Mouse (Mus musculus): ENCODE results near the gene Nr1i3.

Nr1i3 gene

DNA sequence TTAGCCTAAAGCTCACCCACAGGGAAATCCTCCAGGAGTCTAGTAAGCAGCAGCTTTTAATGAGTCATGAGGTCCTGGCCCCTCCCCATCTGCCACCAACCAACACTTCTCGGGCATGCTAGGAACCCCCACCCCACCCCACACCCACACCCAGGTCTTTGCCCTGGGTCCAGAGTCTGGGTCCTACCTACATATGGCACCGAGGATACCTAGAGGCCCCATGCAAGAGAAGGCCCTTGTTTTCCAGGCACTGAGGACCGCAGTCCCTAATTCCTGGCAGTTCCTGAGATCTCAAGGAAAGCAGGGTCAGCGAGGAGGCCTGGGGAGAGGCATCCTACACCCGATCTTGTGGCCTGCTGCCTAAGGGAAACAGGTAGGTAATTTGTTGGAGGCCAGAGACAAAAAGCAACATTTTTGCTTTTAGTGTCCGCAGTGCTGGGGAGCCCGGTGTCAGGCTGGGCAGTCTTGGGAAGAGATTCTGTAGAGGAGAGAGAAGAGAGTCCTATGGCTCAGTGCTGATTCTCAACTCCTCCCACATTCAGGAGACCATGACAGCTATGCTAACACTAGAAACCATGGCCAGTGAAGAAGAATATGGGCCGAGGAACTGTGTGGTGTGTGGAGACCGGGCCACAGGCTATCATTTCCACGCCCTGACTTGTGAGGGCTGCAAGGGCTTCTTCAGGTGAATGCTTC, at the start of gene Nr1i3:
Gene Nr1i3, plus strand, starts transcription at position 170 of the 696 bp plus-strand sequence.
- ATAC-seq (ENCODE audit: low TSS enrichment), result no peak

DNA sequence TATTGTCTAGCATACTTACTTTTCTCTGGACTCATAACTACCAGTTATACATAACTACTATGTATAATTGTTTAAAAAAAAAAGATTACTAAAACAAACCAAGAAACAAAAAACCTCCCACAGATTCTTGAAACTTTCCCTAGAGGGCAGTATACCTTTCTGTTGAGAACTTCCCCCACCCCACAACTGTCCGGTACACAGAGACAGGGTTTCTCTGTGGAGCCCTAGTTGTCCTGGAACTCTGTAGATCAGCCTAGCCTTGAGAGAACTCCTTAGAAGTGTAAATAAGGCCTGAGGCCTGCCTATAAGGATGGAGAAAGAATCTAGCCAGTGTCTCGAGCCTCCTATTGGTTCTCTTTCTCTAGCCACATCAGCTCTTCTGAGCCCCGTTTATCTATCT, 49.5 kb upstream of the Nr1i3 start:
- ATAC-seq (ENCODE audit: low TSS enrichment), result no peak

DNA sequence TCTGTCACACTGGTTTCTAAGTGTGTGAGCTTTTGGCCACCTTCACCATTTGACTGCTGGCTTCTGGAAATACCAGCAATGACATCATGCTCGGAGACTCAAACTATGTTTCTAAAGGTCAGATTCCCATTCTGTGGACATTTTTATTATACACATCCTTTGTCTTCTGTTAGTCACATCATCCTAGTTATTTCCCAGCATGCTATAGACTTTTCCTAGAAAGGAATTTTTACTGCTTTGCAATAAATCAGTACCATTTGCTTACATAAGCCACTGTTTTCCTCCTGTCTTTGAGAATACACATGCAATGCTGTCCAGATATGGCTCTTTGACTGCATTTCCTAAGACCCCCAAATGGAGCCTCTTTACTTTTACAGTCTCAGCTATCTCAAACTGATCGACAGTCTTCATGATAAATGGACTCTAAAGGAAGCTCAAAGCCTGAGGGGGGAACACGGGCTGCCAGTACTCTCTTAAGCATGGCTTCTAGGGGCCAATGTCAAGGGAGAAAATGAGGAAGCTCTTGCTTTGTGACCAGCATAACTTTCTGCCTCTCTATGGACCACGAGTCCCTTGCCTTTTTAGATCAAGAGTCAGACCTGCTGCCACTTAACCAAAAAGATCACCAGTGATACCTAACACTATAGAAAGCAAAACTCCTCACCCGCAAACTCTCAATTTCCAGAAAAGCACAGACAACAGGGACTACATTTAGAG, 48.0 kb upstream of the Nr1i3 start:
- no peak for ATAC-seq (ENCODE audit: low TSS enrichment)

DNA sequence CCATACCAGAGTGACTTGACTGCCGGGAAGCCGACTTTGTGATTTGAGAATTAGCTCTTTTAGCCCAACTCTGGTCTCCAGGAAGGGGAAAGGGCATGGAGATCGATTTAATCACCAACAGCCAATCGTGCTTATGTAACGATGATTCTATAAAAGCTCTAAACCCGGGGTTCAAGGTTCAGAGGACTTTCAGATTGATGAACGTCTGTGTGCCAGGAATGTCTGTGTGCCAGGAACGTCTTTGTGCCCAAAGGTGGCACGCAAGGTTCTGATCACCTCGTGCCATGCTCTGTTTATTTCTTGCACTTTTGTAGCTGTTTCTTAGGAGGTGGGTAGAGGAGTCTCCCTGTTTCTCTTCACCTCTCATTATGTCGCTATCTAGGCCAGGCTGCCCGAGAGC, 44.9 kb upstream of the Nr1i3 start:
- no peak for ATAC-seq (ENCODE audit: low TSS enrichment)

DNA sequence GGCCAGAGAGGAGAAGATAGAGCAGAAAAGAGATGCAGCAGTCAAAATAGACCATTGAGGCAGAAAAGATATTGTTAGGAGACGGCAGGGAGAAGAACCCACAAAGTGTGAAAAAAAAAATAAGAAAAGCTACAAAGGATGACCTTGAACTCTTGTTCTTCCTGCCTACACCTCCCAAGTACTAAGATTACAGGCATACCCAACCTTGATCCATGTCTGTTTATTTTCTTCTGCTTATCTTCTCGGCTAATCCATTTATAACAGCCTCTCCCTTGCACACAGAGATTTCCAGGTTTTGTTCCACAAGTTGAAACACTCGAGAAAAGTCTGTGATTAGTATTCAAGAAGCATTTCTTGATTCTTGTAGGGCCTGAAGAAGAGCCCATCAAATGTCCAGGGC, 43.9 kb upstream of the Nr1i3 start:
- no peak for ATAC-seq (ENCODE audit: low TSS enrichment)

DNA sequence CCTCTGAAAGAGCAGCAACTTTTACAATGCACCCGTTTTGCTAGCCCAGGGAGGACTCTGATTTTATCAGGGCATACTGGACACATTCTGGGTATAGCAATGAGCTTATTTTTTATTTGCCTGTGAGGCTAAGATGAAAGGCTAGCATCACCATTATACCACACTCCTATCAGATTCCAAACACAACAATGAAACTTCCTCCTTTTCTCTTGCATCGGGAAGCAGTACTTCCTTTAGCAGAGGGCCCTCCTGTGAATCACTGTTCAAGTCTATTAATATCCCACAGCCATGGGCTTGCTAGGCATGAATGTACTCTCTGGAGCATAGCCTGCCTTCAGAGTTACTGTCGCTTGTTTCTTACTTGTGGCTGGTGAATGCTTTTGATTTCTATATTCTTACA, 42.6 kb upstream of the Nr1i3 start:
- ATAC-seq (ENCODE audit: low TSS enrichment), result peak; percentile 70; the same call in 1 of the 2 replicates

DNA sequence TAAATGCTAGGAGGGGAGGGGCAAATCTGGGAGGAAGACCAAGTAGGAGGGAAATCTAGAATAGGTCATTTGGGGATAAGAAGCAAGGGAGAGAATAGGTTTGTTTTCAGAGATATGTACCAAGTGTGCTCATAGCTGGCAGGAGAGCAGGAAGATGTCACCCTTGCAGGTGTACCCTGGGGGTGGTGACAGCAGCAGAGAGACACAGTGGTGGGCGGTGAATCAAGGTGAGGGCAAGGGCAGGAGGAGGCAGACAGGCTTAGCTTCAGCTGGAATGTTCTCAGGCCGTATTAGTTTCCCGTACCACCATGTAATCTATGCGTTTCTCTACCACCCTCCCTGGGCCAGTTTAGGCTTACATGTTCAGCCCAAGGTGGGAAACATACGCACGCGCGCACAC, 41.0 kb upstream of the Nr1i3 start:
- ATAC-seq (ENCODE audit: low TSS enrichment), result no peak

DNA sequence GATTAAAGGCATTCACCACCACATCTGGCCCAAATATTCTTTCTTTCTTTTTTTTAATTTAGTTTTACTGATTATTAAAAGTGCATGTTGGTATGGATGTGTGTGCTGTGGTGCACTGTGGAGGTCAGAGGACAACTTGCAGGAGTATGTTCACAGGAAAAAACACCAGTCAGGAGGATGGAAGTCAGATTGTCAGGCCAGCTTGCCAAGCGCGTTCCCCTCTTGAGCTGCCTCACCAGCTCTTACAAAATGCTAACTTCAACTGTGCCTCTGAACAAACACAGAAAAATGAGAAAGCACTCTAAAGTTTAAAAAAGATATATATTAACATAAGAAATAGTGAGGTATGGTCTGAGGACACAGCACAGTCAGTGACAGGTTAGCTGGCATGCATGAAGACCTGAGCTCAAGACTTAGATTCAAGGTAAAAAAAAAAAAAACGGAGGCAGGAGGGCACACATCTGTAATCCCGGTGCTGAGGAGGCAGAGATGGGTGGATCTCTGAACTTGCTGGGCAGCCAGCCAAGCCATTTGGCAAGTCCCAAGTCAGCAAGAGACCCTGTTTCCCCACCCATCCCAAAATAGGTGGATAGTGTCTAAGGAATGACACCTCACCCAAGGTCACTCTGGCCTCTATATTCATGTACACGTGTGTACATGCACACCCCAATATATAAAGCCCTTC, 34.1 kb upstream of the Nr1i3 start:
- ATAC-seq (ENCODE audit: low TSS enrichment), result no peak

DNA sequence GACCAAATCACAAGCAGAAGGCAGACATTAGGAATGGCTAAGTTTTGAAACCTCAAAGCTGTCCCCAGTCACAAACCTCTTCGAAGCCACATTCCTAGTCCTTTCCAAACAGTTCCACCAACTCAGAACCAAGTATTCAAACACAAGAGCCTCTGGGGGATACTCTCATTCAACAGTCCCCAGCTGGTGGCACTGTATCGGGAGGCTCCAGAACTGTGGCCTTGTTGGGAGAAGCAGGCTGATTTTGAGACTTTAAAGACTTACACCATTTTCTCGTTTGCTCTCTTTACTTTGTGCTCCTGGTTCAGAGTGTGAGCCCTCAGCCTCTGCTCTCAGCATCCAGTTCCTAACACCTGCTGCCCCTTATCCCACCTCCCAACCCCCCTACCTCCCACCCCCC, 30.7 kb upstream of the Nr1i3 start:
- no peak for ATAC-seq (ENCODE audit: low TSS enrichment)

DNA sequence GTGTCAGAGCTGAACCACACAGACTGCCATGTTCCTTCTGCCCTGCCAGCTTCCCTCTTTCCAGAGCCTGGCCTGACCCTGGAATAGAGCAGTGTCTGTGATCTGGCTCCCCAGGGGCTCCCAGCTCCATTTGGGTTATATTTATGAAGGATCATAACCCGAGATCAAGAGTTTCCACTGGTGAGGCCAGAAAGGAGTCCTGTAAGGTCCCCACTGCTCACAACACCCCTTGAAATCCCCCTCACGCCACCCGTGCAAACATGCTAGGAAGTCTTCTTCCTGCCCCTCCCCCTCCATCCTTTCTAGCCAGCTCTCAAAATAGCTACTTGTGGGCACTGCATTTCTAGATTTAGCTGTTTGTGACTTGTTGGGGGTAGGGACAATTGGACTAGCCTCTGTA, 30.1 kb upstream of the Nr1i3 start:
- ATAC-seq (ENCODE audit: low TSS enrichment), result no peak

DNA sequence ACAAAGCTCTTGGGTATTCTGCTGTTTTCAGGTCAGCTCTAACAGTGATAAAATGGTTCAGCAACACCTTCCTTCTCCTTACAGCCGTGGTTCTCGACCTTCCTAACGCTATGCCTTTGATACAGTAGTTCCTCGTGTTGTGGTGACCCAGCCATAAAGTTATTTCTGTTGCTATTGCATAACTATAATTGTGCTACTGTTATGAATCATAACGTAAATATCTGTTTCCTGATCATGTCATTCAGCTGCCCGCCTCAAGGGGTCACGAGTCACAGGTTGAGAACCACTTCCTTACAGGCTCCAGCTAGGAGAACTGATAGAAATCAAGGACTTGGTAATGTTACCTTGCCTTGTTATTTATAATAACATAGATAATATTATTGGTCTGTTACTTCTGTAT, 29.5 kb upstream of the Nr1i3 start:
- no peak for ATAC-seq (ENCODE audit: low TSS enrichment)

DNA sequence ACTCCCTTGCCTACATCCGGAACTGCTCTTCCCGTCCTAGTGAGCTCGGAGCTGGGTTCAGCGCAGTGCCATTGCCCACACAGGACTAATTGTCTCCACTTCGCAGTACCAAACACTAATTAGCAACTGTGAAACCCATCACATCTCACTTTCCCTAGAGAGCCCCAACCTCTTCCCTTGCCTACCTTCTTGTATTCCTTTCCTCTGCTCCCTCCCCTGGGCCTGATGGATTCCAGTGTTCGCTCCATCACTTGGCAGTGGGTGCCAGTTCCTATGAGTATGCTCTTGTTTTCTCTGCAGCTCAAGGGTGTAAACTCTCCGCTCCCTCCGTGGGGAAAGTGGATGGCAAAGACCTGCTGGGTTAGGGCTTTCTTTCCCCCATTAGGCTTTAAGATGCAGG, 28.1 kb upstream of the Nr1i3 start:
- ATAC-seq (ENCODE audit: low TSS enrichment), result no peak

DNA sequence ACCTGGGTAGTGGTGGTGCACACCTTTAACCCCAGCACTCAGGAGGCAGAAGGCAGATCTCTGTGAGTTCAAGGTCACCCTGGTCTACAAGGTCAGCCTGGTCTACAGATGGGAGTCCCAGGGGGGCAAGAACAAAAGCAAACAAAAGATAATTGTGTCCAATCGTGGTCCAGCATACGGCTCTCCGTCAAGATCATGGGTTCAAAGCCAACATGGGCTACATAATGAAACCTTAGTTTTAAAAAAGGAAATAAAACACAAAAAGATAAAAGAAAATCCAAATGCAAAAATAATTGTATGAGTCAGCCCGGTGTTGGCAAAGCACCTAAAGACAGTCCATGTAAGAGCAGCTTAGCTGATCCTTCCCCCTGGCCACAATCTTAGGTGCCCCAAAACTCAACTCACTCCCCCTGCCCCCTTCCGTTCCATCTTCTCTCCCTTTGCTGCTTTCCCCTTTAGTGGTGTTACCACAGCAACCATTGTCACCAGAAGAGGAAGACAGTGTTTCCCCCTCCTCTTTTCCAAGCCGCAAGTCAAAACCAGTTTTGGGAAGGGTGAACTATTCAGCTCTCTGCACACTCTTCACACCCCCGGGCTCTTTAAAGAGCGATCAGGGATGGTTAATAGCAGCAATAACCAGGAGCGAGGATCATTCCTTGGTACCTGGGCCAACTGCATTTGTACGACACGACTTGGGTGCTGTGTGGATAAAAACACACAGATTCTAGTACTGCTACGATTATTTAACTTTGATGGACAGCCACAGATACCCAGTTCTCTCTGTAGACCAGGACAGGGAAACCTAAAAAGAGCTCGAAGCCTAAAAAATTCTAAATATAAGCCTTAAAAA, 25.7 kb upstream of the Nr1i3 start:
- no peak for ATAC-seq (ENCODE audit: low TSS enrichment)

DNA sequence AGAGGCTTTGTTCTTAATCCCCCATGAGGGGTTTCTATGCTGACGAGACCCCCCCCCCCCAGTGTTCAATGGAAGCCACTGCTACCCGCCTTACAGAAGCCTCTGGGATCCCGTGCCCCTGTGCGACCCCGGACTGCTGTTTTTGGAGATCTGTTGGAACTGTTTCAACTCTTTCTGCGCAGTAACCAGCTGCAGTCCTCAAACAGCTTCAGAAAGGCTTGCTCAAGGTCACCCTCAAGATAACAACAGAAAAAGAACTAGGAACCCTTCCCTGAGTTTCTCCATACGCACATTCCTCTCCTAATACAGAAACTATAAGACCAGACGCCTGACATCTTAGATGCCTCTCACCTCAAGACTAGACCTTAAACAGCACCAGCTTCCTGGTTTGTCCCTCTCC, 24.7 kb upstream of the Nr1i3 start:
- ATAC-seq (ENCODE audit: low TSS enrichment), result no peak

DNA sequence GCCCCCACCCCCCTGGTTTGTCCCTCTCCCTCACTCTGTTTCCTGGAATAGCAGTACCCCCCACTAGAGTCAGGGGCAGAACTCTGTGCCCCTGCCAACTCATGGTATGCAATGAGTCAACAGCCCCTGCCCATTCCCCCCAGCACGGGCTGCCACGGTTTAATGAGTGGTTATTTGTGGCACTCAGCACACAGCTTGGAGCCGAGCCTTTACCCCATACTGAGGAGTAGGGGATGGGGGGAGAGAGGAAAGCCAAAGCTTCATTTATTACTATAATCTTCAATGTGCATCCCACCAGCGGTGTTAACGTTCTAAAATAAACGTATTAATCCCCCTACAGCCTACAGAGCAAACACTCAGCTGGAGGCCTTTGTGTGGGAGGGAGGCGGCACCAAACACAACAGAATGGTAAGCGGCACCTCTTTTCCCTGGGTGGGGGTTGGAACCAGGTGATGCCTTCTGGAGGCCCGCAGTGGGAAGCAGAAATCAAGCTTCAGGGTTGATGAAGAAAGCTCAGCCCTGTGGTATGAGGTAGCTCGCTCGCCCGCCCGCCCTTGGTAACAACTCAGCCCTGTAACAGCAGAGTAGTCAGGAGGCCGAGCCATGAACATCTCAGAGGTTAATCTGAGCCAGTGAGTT, 24.2 kb upstream of the Nr1i3 start:
- ATAC-seq (ENCODE audit: low TSS enrichment), result no peak

DNA sequence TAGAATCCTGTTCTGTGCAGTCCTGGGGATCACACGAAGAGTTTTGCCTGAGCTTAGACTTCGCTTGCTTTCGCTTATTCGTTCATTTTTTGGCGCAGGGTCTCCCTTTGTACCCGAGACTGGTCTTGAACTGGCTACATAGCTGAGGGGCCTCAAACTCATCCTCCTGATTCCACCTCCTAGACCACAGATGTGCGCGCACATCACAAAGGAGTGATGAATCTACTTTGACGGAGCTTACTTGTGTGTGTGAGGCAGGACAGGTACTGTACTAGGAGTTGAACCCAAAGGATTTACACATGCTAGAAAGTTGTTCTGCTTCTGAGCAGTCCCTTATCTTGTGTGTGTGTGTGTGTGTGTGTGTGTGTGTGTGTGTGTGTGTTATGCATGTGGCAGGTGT, 22.9 kb upstream of the Nr1i3 start:
- no peak for ATAC-seq (ENCODE audit: low TSS enrichment)

DNA sequence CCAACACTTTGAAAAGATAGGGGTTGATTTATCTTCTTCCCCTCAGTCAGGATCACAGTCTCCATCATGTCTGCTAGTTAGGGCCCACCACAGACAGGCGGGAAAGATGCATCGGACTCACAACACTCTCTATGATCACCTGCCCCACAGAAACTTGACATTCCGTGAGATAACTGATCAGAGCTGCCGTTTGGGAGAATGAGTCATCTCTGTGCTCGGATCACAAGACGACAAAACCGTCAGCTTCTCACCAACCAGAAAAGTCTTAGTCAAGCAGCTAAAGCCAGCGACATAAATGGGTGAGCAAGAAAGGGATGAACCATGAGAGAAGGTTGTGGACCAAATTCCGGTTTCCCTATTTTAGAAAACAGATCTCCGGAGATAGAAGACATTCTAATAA, 21.5 kb upstream of the Nr1i3 start:
- ATAC-seq (ENCODE audit: low TSS enrichment), result no peak

DNA sequence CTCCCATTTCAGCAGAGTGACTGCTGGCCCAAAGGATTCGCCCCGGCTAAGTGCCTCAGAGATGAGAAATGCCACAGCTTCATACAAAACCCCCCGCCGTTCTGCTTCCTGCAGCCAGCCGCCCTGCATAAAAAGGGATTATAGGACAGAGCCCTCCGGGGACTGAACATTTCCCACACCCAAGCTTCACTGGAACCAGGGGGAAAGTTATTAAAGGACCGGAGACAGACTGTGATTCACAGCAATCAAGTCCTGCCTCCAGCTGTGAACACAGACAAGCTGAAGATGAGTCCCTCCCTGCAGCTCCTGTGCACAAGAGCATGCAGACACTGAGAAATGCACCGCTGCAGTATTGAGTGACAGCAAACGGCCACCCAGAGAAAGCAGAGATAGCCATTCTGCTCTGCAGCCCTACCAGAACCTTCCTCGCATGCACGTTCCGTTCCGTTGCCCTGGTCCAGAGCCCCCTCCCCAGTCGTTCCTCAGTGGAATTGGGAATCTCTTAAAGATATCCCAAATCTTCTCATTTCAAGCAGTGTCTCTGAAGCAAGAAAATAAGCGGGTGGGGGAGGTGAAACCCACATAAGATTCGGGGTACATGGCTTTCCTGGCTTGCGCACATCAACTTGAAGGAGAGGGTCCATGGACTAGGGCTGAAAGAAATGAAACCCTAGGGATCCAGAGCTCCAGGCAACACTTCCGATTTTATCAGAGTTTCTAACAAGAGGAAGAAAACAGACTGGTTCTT, 20.5 kb upstream of the Nr1i3 start:
- ATAC-seq (ENCODE audit: low TSS enrichment), result peak; percentile 45; the same call in 1 of the 2 replicates

DNA sequence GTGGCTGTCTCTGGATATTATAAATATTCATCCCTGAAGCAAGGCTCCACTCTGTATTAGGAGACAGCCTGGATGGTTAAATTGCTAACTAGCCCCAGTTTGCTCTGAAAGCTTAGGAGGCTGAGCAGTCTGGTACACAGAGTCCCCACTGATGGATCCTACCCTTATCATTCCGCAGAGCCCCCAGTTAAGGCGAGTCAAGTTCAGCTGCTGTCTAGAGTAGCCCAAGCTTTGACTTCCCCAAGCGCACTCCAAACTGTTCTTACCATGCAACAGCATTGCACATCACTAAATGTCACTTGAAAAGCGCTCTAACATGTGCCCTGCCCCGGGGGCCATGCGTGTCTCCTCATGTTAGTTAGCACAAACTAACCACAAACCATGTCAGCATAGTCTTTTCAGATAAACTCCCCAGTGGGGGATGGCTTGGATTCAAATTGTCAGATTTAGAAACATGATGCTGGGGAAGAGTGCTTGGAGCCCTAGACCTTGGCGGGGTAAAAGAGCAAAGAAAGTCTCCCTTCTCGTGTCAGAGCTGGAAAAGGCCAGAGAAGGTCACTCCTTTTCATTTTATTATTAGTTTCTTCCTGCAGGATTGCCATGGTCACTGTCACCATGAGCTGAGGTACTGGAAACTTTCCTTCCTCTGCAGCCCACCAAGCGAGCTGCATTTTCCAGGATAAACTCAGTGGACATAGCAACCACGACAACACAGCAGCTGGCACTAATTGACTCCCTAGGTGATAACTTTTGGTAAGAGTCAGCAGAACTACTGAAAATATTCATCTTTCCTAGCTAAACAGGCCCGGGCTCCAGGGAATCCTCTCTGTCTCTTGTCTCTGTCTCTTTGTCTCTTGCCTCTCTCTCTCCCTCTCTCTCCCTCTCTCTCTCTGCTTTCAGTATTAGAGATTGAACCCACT, 19.6 kb upstream of the Nr1i3 start:
- no peak for ATAC-seq (ENCODE audit: low TSS enrichment)

Measured in frontal cortex, adult (tissue).